ENCODE assay signal across 22 mouse cellular contexts in genomic region chr8:72006763-72007162, GRCm38 (mm10). TPM values are rescaled to one million over a fixed set of nuclear protein-coding genes. Genes with fewer than 3 reads are reported as not detected.
"Had no signal": no experiment of that assay in that cellular context is flagged by ENCODE, and none has a peak within 500 bp of the region (broad histone marks: within the 10 kb centered on the region; RNA-seq: fewer than 3 reads in every experiment).

No protein-coding gene starts in this region.

- DNase-seq: left cerebral cortex, postnatal 4 days; liver; liver, embryonic 13.5 days; lung, adult 18-20 months; lung, adult 2 months; lung, embryonic 14.5 days; lung, postnatal 10 days; lung, postnatal 14 days; lung, postnatal 36 days; lung, postnatal 4 days; midbrain, embryonic 14.5 days had no signal

RNA-seq across cellular contexts. Expression of gene Cyp4f18, which starts 2.7 kb away (rescaled TPM):
- total RNA-seq: left cerebral cortex, adult 2 months; left cerebral cortex, adult 8-10 months; left cerebral cortex, postnatal 10 days; left cerebral cortex, postnatal 14 days; left cerebral cortex, postnatal 25 days; left cerebral cortex, postnatal 36 days; midbrain, postnatal 0 days had no signal

RNA-seq across cellular contexts. Expression of gene Olfr372, which starts 34.3 kb away (rescaled TPM):
- total RNA-seq: left cerebral cortex, adult 2 months; left cerebral cortex, adult 8-10 months; left cerebral cortex, postnatal 10 days; left cerebral cortex, postnatal 14 days; left cerebral cortex, postnatal 25 days; left cerebral cortex, postnatal 36 days; left cerebral cortex, postnatal 4 days; liver, adult 2 months; megakaryocyte progenitor cell, adult 5-6 weeks; megakaryocyte-erythroid progenitor cell, adult 5-6 weeks; midbrain, postnatal 0 days; monocyte, adult 5-6 weeks had no signal
